Mouse (Mus musculus): ENCODE data around the gene Rnf157.

DNA sequence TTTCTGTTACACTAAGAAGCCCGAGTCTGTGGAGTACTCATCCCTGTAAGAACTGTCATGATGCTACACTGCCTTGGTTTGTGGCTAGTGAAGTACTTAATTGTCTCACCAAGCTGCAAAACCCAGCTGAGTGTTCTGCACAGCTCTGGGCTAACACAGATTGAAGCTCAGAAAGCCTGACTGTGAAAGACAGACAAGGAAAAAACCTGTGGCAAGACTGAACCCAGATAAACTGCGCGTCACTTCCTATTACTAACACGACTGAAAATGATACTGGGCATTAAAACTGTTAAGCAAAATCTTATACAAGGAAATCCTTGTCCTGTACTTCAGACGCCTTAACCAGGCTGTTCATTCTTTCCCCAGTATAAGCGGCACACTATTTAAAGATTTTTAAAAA, 33.3 kb downstream of the Rnf157 start:
- TF ChIP-seq CTCF (IDR thresholded peaks at IDR 0.05; ENCODE audit: insufficient read depth, low read length) (no peak), POLR2A (IDR thresholded peaks at IDR 0.05; ENCODE audit: borderline replicate concordance, extremely low read depth, low read depth, low read length) (no peak)

All from lung, adult 2 months (tissue).